In genomic region chr4:119921022-119921717, GRCm38 (mm10) we compare ENCODE assay signal across 16 mouse cellular contexts.
DNase-seq lines count a peak whose midpoint lies in the region; ATAC-seq and TF ChIP-seq lines count a peak whose summit lies in the region.
"Had no signal": no experiment of that assay in that cellular context is flagged by ENCODE, and none has a peak within 500 bp of the region (broad histone marks: within the 10 kb centered on the region; RNA-seq: fewer than 3 reads in every experiment).

No protein-coding gene starts in this region.

- H3K4me3 ChIP-seq in hindbrain, embryonic 16.5 days (ENCODE audit: low read length), result no peak overlapping the region
- no peak overlapping the region for H3K4me3 ChIP-seq in hindbrain, embryonic 10.5 days
- no peak overlapping the region for H3K4me3 ChIP-seq in spleen, adult 2 months (ENCODE audit: extremely low read depth, insufficient read depth, insufficient read length)
- H3K4me3 ChIP-seq: embryonic facial prominence, embryonic 13.5 days; heart, embryonic 13.5 days; limb, embryonic 13.5 days; neural tube, embryonic 15.5 days had no signal

- ATAC-seq in hindbrain, embryonic 16.5 days, result 0 out of 2 replicates have a peak, but pooled peaks have one; percentile 40
- no peak for ATAC-seq in megakaryocyte progenitor cell, adult 5-6 weeks (replicated peaks; ENCODE audit: poor library complexity)

- WGBS in hindbrain, embryonic 16.5 days, result 77% methylated on average over 12 of the region's 12 CpGs
- WGBS in hindbrain, embryonic 10.5 days, result 86% methylated on average over 12 of the region's 12 CpGs
- 82% methylated on average over 12 of the region's 12 CpGs for WGBS in spleen, adult 2 months

- no peak for DNase-seq in hindbrain, embryonic 10.5 days (ENCODE audit: low spot score)
- peak; percentile 3 to 26 for DNase-seq in spleen, adult 2 months (ENCODE audit: low read depth in 1 of 2, low spot score in 2 of 2)
- no peak for DNase-seq in spleen, adult 12 weeks (ENCODE audit: low spot score)
- no peak for DNase-seq in brain, embryonic 14.5 days (ENCODE audit: low read depth)
- DNase-seq in thymus, postnatal 36 days, result peak; percentile 37 to 44
- no peak for DNase-seq in ovary, adult 18-20 months (ENCODE audit: low spot score)
- DNase-seq: adrenal gland, postnatal 10 days; cerebellum, adult 9-11 months; lung, postnatal 14 days; midbrain, embryonic 14.5 days had no signal

- no peak overlapping the region for H3K9ac ChIP-seq in hindbrain, embryonic 16.5 days (ENCODE audit: low read depth, low read length)
- H3K9ac ChIP-seq: embryonic facial prominence, embryonic 13.5 days; heart, embryonic 13.5 days; limb, embryonic 13.5 days; neural tube, embryonic 15.5 days had no signal

- no peaks in the 10 kb centered on the region for H3K36me3 ChIP-seq in hindbrain, embryonic 16.5 days (ENCODE audit: control insufficient read depth, insufficient read depth, low read length)
- no peaks in the 10 kb centered on the region for H3K36me3 ChIP-seq in hindbrain, embryonic 10.5 days
- no peaks in the 10 kb centered on the region for H3K36me3 ChIP-seq in spleen, adult 2 months (ENCODE audit: control insufficient read depth, insufficient read depth, low read length)
- H3K36me3 ChIP-seq: embryonic facial prominence, embryonic 13.5 days; heart, embryonic 13.5 days; limb, embryonic 13.5 days; neural tube, embryonic 15.5 days had no signal

- peak; percentile 25; the same call in 1 of the 2 replicates for TF ChIP-seq CTCF in spleen, adult 2 months (IDR thresholded peaks at IDR 0.05; ENCODE audit: extremely low read depth, insufficient read depth, insufficient read length, insufficient replicate concordance)
- TF ChIP-seq CTCF in brain, embryonic 14.5 days (IDR thresholded peaks at IDR 0.05; ENCODE audit: borderline replicate concordance, extremely low read depth, insufficient read depth, insufficient read length), result peak; percentile 5; the same call in 1 of the 2 replicates

- no peaks in the 10 kb centered on the region; the same call in 1 of the 2 replicates for H3K9me3 ChIP-seq in hindbrain, embryonic 16.5 days (ENCODE audit: control insufficient read depth, low read length)
- H3K9me3 ChIP-seq in hindbrain, embryonic 10.5 days, result peaks cover 13% of the 10 kb centered on the region; the same call in 1 of the 2 replicates
- H3K9me3 ChIP-seq: neural tube, embryonic 15.5 days had no signal

- H3K4me1 ChIP-seq in hindbrain, embryonic 16.5 days (ENCODE audit: control insufficient read depth, insufficient read depth, low read depth, low read length), result no peaks in the 10 kb centered on the region
- H3K4me1 ChIP-seq in hindbrain, embryonic 10.5 days (replicated peaks), result no peaks in the 10 kb centered on the region
- no peaks in the 10 kb centered on the region for H3K4me1 ChIP-seq in spleen, adult 2 months (ENCODE audit: control insufficient read depth, insufficient read depth, insufficient read length)
- H3K4me1 ChIP-seq: embryonic facial prominence, embryonic 13.5 days; heart, embryonic 13.5 days; limb, embryonic 13.5 days had no signal

- no peak overlapping the region for H3K4me2 ChIP-seq in hindbrain, embryonic 16.5 days (ENCODE audit: low read length)
- H3K4me2 ChIP-seq: embryonic facial prominence, embryonic 13.5 days; heart, embryonic 13.5 days; limb, embryonic 13.5 days; neural tube, embryonic 15.5 days had no signal

- H3K27me3 ChIP-seq in hindbrain, embryonic 16.5 days (replicated peaks; ENCODE audit: control insufficient read depth, insufficient read depth, low read length), result no peaks in the 10 kb centered on the region
- H3K27me3 ChIP-seq in hindbrain, embryonic 10.5 days (ENCODE audit: insufficient read depth, poor library complexity, severe bottlenecking), result no peaks in the 10 kb centered on the region
- no peaks in the 10 kb centered on the region for H3K27me3 ChIP-seq in spleen, adult 2 months (ENCODE audit: control insufficient read depth, insufficient read depth, low read length)
- H3K27me3 ChIP-seq: embryonic facial prominence, embryonic 13.5 days; heart, embryonic 13.5 days; limb, embryonic 13.5 days; neural tube, embryonic 15.5 days had no signal

- TF ChIP-seq POLR2A in spleen, adult 2 months (IDR thresholded peaks at IDR 0.05; ENCODE audit: low read depth, low read length), result no peak
- TF ChIP-seq POLR2A in brain, embryonic 14.5 days (IDR thresholded peaks at IDR 0.05; ENCODE audit: borderline replicate concordance, extremely low read depth, insufficient read depth, insufficient read length, poor library complexity, severe bottlenecking), result no peak

- H3K27ac ChIP-seq in hindbrain, embryonic 16.5 days (ENCODE audit: low read depth, low read length), result no peak overlapping the region
- no peak overlapping the region for H3K27ac ChIP-seq in hindbrain, embryonic 10.5 days
- H3K27ac ChIP-seq in spleen, adult 2 months (ENCODE audit: insufficient read depth, low read length), result no peak overlapping the region
- H3K27ac ChIP-seq: embryonic facial prominence, embryonic 13.5 days; heart, embryonic 13.5 days; limb, embryonic 13.5 days; neural tube, embryonic 15.5 days had no signal

Comparison
In these comparisons a context has a peak if more than half of its experiments do, and no peak if none do; other contexts are left out.
1. DNase-seq: peak in spleen, adult 2 months (2 of 2) and thymus, postnatal 36 days (2 of 2); none in hindbrain, embryonic 10.5 days (single experiment), spleen, adult 12 weeks (single experiment), brain, embryonic 14.5 days (single experiment) and ovary, adult 18-20 months (single experiment).